Mouse (Mus musculus): ENCODE results near the gene Pex26.

- no peak for TF ChIP-seq CTCF (IDR thresholded peaks at IDR 0.05; ENCODE audit: insufficient read depth, low read length)
- TF ChIP-seq POLR2A (IDR thresholded peaks at IDR 0.05; ENCODE audit: borderline replicate concordance, extremely low read depth, low read depth, low read length): no peak
These were observed 37.6 kb upstream of the Pex26 start for GRCm38 (mm10) chr6:121145906-121146305.

All from lung, adult 2 months (tissue).